Mouse (Mus musculus): ENCODE results near the gene Proser2. TPM values are rescaled to one million over a fixed set of nuclear protein-coding genes. Genes with fewer than 3 reads are reported as not detected.
A peak's percentile ranks its signal among the peaks of the same experiment; 100 is the strongest.

The Proser2 gene
- polyA plus RNA-seq (2016; fragmentation: Nextera tagmentation; extraction: Ambion mirVana), result 3.5 and 4.0 TPM in 2 replicates

GRCm38 (mm10) chr2:6129555-6130355 is at the start of gene Proser2:
TSS of gene Proser2 (minus strand) at chr2:6130211.
- 0 out of 2 replicates have a peak, but pooled peaks cover 3% of the 10 kb centered on the region for H3K4me1 ChIP-seq
- WGBS, result under 1% methylated on average over 81 of the region's 83 CpGs
- peak within 1 kb of the TSS; percentile 90 for H3K4me2 ChIP-seq (replicated peaks)
- no peaks in the 10 kb centered on the region for H3K9me3 ChIP-seq
- H3K27ac ChIP-seq (replicated peaks), result no peak within 1 kb of the TSS
- H3K9ac ChIP-seq (replicated peaks), result peak within 1 kb of the TSS; percentile 61
- peak within 1 kb of the TSS; percentile 75 for H3K4me3 ChIP-seq
- peak; percentile 94 for ATAC-seq (ENCODE audit: low FRiP score, low read depth)
- H3K36me3 ChIP-seq, result no peaks in the 10 kb centered on the region
- peaks cover 42% of the 10 kb centered on the region for H3K27me3 ChIP-seq

GRCm38 (mm10) chr2:6179749-6180117 is 49.7 kb upstream of the Proser2 start:
- no peak overlapping the region for H3K27ac ChIP-seq (replicated peaks)
- H3K4me1 ChIP-seq, result no peaks in the 10 kb centered on the region
- H3K4me2 ChIP-seq (replicated peaks), result no peak overlapping the region
- WGBS, result 91% methylated on average over 1 of the region's 1 CpGs
- no peaks in the 10 kb centered on the region for H3K27me3 ChIP-seq
- no peaks in the 10 kb centered on the region for H3K36me3 ChIP-seq
- ATAC-seq (ENCODE audit: low FRiP score, low read depth), result no peak
- peaks cover 4% of the 10 kb centered on the region; the same call in 1 of the 2 replicates for H3K9me3 ChIP-seq
- no peak overlapping the region for H3K4me3 ChIP-seq
- no peak overlapping the region for H3K9ac ChIP-seq (replicated peaks)

- H3K9ac ChIP-seq (replicated peaks), result no peak overlapping the region
- no peak overlapping the region for H3K4me3 ChIP-seq
- H3K36me3 ChIP-seq, result no peaks in the 10 kb centered on the region
- no peaks in the 10 kb centered on the region for H3K4me1 ChIP-seq
- no peaks in the 10 kb centered on the region for H3K9me3 ChIP-seq
- ATAC-seq (ENCODE audit: low FRiP score, low read depth), result no peak
- WGBS, result 89% methylated on average over 14 of the region's 16 CpGs
- H3K4me2 ChIP-seq (replicated peaks), result no peak overlapping the region
- no peaks in the 10 kb centered on the region for H3K27me3 ChIP-seq
- no peak overlapping the region for H3K27ac ChIP-seq (replicated peaks)
Observed at GRCm38 (mm10) chr2:6178901-6179748, 49.1 kb upstream of the Proser2 start.

GRCm38 (mm10) chr2:6173013-6173412 is 43.0 kb upstream of the Proser2 start:
- Histone ChIP-seq H3K36me3 (no peaks in the 10 kb centered on the region), H3K27me3 (no peaks in the 10 kb centered on the region), H3K4me1 (no peaks in the 10 kb centered on the region), H3K9ac (replicated peaks) (no peak overlapping the region), H3K4me2 (replicated peaks) (no peak overlapping the region), H3K4me3 (no peak overlapping the region), H3K27ac (replicated peaks) (no peak overlapping the region), H3K9me3 (no peaks in the 10 kb centered on the region)
- no peak for ATAC-seq (ENCODE audit: low FRiP score, low read depth)
- 62% methylated on average over 3 of the region's 3 CpGs for whole genome bisulfite sequencing

DNA sequence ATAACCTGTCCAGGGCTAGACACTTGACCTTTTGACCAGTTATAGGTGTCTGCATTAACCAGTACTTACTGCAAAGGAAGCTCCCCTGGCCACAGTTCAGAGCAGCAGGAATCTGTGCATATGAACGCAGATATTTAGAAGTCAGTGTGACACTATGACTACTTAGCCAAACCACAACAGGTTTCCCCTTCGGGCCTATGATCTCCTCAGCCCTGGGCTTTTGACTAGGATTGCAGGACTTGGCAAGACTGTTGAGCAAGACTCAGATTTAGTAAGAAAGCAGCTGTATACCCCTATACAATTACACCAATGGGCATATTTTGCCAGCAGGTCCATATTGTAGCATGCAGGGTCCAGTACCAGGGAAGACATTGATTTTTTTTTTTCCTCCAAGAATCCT is 38.5 kb upstream of the Proser2 start:
- no peaks in the 10 kb centered on the region for H3K9me3 ChIP-seq

GRCm38 (mm10) chr2:6167843-6168558 is 38.0 kb upstream of the Proser2 start:
- 33% methylated on average over 5 of the region's 5 CpGs for WGBS
- H3K4me1 ChIP-seq, result no peaks in the 10 kb centered on the region
- ATAC-seq (ENCODE audit: low FRiP score, low read depth), result 0 out of 2 replicates have a peak, but pooled peaks have one; percentile 47

More for the DNA sequence above, 38.5 kb upstream of the Proser2 start:
- H3K4me3 ChIP-seq, result no peak overlapping the region
- ATAC-seq (ENCODE audit: low FRiP score, low read depth), result 0 out of 2 replicates have a peak, but pooled peaks have one; percentile 12
- no peaks in the 10 kb centered on the region for H3K27me3 ChIP-seq
- no peak overlapping the region for H3K27ac ChIP-seq (replicated peaks)
- H3K36me3 ChIP-seq, result no peaks in the 10 kb centered on the region
- H3K9ac ChIP-seq (replicated peaks), result no peak overlapping the region
- WGBS, result 81% methylated on average over 2 of the region's 2 CpGs
- no peaks in the 10 kb centered on the region for H3K4me1 ChIP-seq
- H3K4me2 ChIP-seq (replicated peaks), result no peak overlapping the region

DNA sequence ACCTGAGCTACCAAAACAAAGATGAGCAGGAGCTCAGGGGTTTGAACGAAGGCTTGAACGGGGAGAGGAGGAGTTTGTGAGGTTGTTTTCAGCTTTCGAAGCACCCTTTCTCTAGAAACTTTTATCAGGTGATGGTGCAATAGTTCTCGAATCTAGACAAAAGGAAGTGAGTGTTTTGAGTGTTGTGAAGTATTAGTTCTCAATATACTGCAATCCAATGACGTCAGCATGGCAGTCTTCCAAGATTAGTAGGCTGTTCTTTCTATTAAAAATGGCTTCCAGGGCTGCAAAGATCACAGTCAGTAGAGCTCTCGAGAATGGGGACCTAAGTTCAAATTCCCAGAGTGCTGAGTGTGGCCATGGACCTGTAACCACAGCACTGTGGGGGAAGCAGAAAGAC is 35.8 kb upstream of the Proser2 start:
- no peaks in the 10 kb centered on the region for H3K36me3 ChIP-seq
- no peak overlapping the region for H3K27ac ChIP-seq (replicated peaks)
- H3K9ac ChIP-seq (replicated peaks), result no peak overlapping the region
- H3K4me1 ChIP-seq, result no peaks in the 10 kb centered on the region
- H3K9me3 ChIP-seq, result no peaks in the 10 kb centered on the region
- 85% methylated on average over 6 of the region's 6 CpGs for WGBS
- no peak for ATAC-seq (ENCODE audit: low FRiP score, low read depth)
- no peaks in the 10 kb centered on the region for H3K27me3 ChIP-seq
- no peak overlapping the region for H3K4me2 ChIP-seq (replicated peaks)
- H3K4me3 ChIP-seq, result no peak overlapping the region

More at GRCm38 (mm10) chr2:6167843-6168558, 38.0 kb upstream of the Proser2 start:
- no peak overlapping the region for H3K4me3 ChIP-seq
- no peaks in the 10 kb centered on the region for H3K9me3 ChIP-seq
- no peak overlapping the region for H3K27ac ChIP-seq (replicated peaks)
- H3K27me3 ChIP-seq, result no peaks in the 10 kb centered on the region
- no peak overlapping the region for H3K9ac ChIP-seq (replicated peaks)
- no peak overlapping the region for H3K4me2 ChIP-seq (replicated peaks)
- no peaks in the 10 kb centered on the region for H3K36me3 ChIP-seq

GRCm38 (mm10) chr2:6164606-6165290 is 34.7 kb upstream of the Proser2 start:
- Histone ChIP-seq H3K9ac (replicated peaks) (no peak overlapping the region), H3K27ac (replicated peaks) (no peak overlapping the region), H3K27me3 (no peaks in the 10 kb centered on the region), H3K36me3 (no peaks in the 10 kb centered on the region), H3K4me3 (no peak overlapping the region), H3K9me3 (no peaks in the 10 kb centered on the region), H3K4me1 (no peaks in the 10 kb centered on the region), H3K4me2 (replicated peaks) (no peak overlapping the region)
- WGBS, result 69% methylated on average over 16 of the region's 16 CpGs
- no peak for ATAC-seq (ENCODE audit: low FRiP score, low read depth)

GRCm38 (mm10) chr2:6162366-6163040 is 32.5 kb upstream of the Proser2 start:
- Histone ChIP-seq H3K27ac (replicated peaks) (no peak overlapping the region), H3K9ac (replicated peaks) (no peak overlapping the region), H3K27me3 (no peaks in the 10 kb centered on the region), H3K4me3 (no peak overlapping the region), H3K36me3 (no peaks in the 10 kb centered on the region), H3K9me3 (no peaks in the 10 kb centered on the region), H3K4me2 (replicated peaks) (no peak overlapping the region), H3K4me1 (no peaks in the 10 kb centered on the region)
- no peak for ATAC-seq (ENCODE audit: low FRiP score, low read depth)
- WGBS, result 69% methylated on average over 6 of the region's 6 CpGs

- Histone ChIP-seq H3K27ac (replicated peaks) (no peak overlapping the region), H3K9ac (replicated peaks) (no peak overlapping the region), H3K27me3 (no peaks in the 10 kb centered on the region), H3K4me3 (no peak overlapping the region), H3K4me2 (replicated peaks) (no peak overlapping the region), H3K9me3 (no peaks in the 10 kb centered on the region), H3K4me1 (no peaks in the 10 kb centered on the region), H3K36me3 (no peaks in the 10 kb centered on the region)
- WGBS, result 51% methylated on average over 2 of the region's 2 CpGs
- ATAC-seq (ENCODE audit: low FRiP score, low read depth), result no peak
Observed at GRCm38 (mm10) chr2:6159735-6160134, 29.7 kb upstream of the Proser2 start.

DNA sequence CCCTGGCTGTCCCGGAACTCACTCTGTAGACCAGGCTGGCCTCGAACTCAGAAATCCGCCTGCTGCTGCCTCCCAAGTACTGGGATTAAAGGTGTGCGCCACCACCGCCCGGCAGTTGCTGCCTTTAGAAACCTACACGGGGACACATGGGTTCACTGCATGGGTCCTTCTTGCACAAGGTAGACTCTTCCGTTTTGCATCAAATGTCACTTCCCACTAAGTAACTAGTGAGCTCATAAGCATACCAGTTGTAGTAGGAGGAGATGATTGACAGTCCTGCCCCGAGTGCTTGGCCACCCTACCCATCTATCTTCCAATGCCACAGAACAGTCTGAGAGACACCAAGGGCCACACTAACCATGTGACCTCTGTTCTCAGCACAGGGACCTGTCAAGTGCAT is 29.2 kb upstream of the Proser2 start:
- Histone ChIP-seq H3K9ac (replicated peaks) (no peak overlapping the region), H3K4me2 (replicated peaks) (no peak overlapping the region), H3K36me3 (no peaks in the 10 kb centered on the region), H3K9me3 (no peaks in the 10 kb centered on the region), H3K27me3 (no peaks in the 10 kb centered on the region), H3K4me1 (no peaks in the 10 kb centered on the region), H3K4me3 (no peak overlapping the region), H3K27ac (replicated peaks) (no peak overlapping the region)
- 89% methylated on average over 9 of the region's 9 CpGs for WGBS
- ATAC-seq (ENCODE audit: low FRiP score, low read depth), result no peak
